Mouse (Mus musculus) megakaryocyte-erythroid progenitor cell, adult 5 weeks (primary cell): Measurements from ENCODE around the gene Vcan. TPM values are rescaled to one million over a fixed set of nuclear protein-coding genes. Genes with fewer than 3 reads are reported as not detected.

Source experiments
- polyA plus RNA-seq: library from polyadenylated mRNA; stranded (reverse); fragments of >175 nt; gene quantifications from 2 replicates; pipeline ENCODE4 v1.2.3, GENCODE M21; 2012

Gene Vcan
- polyA plus RNA-seq: 0.06 TPM in 1 of 2 replicates, not detected in the other

GRCm38 (mm10) chr13:89741766-89742685 is at the start of gene Vcan:
Gene Vcan (minus strand): TSS chr13:89742509.

Other genes starting within 250 kb of the Vcan start
- gene Hapln1, start 202.7 kb downstream of the Vcan start, polyA plus RNA-seq: not detected in 2 replicates